Mouse (Mus musculus): ENCODE measurements at regions not wholly inside any gene's neighbourhood (a gene's known extent, or its start where the extent isn't known, plus 50 kb on each side); places are given as distances from the start of the nearest gene placed in this dataset.

GRCm38 (mm10) chr12:47275904-47276303 lies 457.2 kb upstream of the Nova1 start:
- Histone ChIP-seq H3K4me2 (replicated peaks; ENCODE audit: low read depth, low read length) (no peak overlapping the region), H3K4me1 (ENCODE audit: control insufficient read depth, insufficient read depth, low read length) (no peaks in the 10 kb centered on the region), H3K27ac (ENCODE audit: low read depth, low read length) (no peak overlapping the region), H3K9ac (ENCODE audit: low read depth, low read length) (no peak overlapping the region), H3K4me3 (ENCODE audit: low read length) (no peak overlapping the region), H3K36me3 (ENCODE audit: control insufficient read depth, insufficient read depth, low read length) (no peaks in the 10 kb centered on the region), H3K27me3 (ENCODE audit: control insufficient read depth, insufficient read depth, low read length) (no peaks in the 10 kb centered on the region), H3K9me3 (ENCODE audit: control insufficient read depth, low read length) (no peaks in the 10 kb centered on the region)
- 84% methylated on average over 3 of the region's 3 CpGs for WGBS
- ATAC-seq (ENCODE audit: low FRiP score, low TSS enrichment) = no peak

GRCm38 (mm10) chr12:47272309-47272708 lies 453.6 kb upstream of the Nova1 start:
- no peaks in the 10 kb centered on the region for H3K9me3 ChIP-seq (ENCODE audit: control insufficient read depth, low read length)
- H3K36me3 ChIP-seq (ENCODE audit: control insufficient read depth, insufficient read depth, low read length) = no peaks in the 10 kb centered on the region
- no peak overlapping the region for H3K4me3 ChIP-seq (ENCODE audit: low read length)
- WGBS = 91% methylated on average over 2 of the region's 2 CpGs
- ATAC-seq (ENCODE audit: low FRiP score, low TSS enrichment) = no peak
- no peaks in the 10 kb centered on the region for H3K27me3 ChIP-seq (ENCODE audit: control insufficient read depth, insufficient read depth, low read length)
- H3K27ac ChIP-seq (ENCODE audit: low read depth, low read length) = no peak overlapping the region
- H3K4me1 ChIP-seq (ENCODE audit: control insufficient read depth, insufficient read depth, low read length) = no peaks in the 10 kb centered on the region
- H3K4me2 ChIP-seq (replicated peaks; ENCODE audit: low read depth, low read length) = no peak overlapping the region
- H3K9ac ChIP-seq (ENCODE audit: low read depth, low read length) = no peak overlapping the region

GRCm38 (mm10) chr12:47264118-47264517 lies 445.4 kb upstream of the Nova1 start:
- Histone ChIP-seq H3K4me3 (ENCODE audit: low read length) (no peak overlapping the region), H3K36me3 (ENCODE audit: control insufficient read depth, insufficient read depth, low read length) (no peaks in the 10 kb centered on the region), H3K27me3 (ENCODE audit: control insufficient read depth, insufficient read depth, low read length) (no peaks in the 10 kb centered on the region), H3K4me1 (ENCODE audit: control insufficient read depth, insufficient read depth, low read length) (no peaks in the 10 kb centered on the region), H3K9me3 (ENCODE audit: control insufficient read depth, low read length) (no peaks in the 10 kb centered on the region), H3K27ac (ENCODE audit: low read depth, low read length) (no peak overlapping the region), H3K4me2 (replicated peaks; ENCODE audit: low read depth, low read length) (no peak overlapping the region), H3K9ac (ENCODE audit: low read depth, low read length) (no peak overlapping the region)
- 51% methylated on average over 1 of the region's 1 CpGs for WGBS
- ATAC-seq (ENCODE audit: low FRiP score, low TSS enrichment) = no peak

- Histone ChIP-seq H3K4me1 (ENCODE audit: control insufficient read depth, insufficient read depth, low read length) (no peaks in the 10 kb centered on the region), H3K27me3 (ENCODE audit: control insufficient read depth, insufficient read depth, low read length) (no peaks in the 10 kb centered on the region), H3K9me3 (ENCODE audit: control insufficient read depth, low read length) (no peaks in the 10 kb centered on the region), H3K9ac (ENCODE audit: low read depth, low read length) (no peak overlapping the region), H3K36me3 (ENCODE audit: control insufficient read depth, insufficient read depth, low read length) (no peaks in the 10 kb centered on the region), H3K4me2 (replicated peaks; ENCODE audit: low read depth, low read length) (no peak overlapping the region), H3K4me3 (ENCODE audit: low read length) (no peak overlapping the region), H3K27ac (ENCODE audit: low read depth, low read length) (no peak overlapping the region)
- WGBS = 61% methylated on average over 1 of the region's 1 CpGs
- ATAC-seq (ENCODE audit: low FRiP score, low TSS enrichment) = no peak
Observed at GRCm38 (mm10) chr12:47263408-47263807, 444.7 kb upstream of the Nova1 start.

- no peaks in the 10 kb centered on the region for H3K9me3 ChIP-seq (ENCODE audit: control insufficient read depth, low read length)
- H3K4me3 ChIP-seq (ENCODE audit: low read length) = no peak overlapping the region
- H3K4me2 ChIP-seq (replicated peaks; ENCODE audit: low read depth, low read length) = no peak overlapping the region
- no peak for ATAC-seq (ENCODE audit: low FRiP score, low TSS enrichment)
- no peaks in the 10 kb centered on the region for H3K4me1 ChIP-seq (ENCODE audit: control insufficient read depth, insufficient read depth, low read length)
- no peaks in the 10 kb centered on the region for H3K36me3 ChIP-seq (ENCODE audit: control insufficient read depth, insufficient read depth, low read length)
- no peak overlapping the region for H3K27ac ChIP-seq (ENCODE audit: low read depth, low read length)
- H3K27me3 ChIP-seq (ENCODE audit: control insufficient read depth, insufficient read depth, low read length) = no peaks in the 10 kb centered on the region
- no peak overlapping the region for H3K9ac ChIP-seq (ENCODE audit: low read depth, low read length)
Observed at GRCm38 (mm10) chr12:47252306-47252705, 433.6 kb upstream of the Nova1 start.

GRCm38 (mm10) chr12:47243623-47244514 lies 425.1 kb upstream of the Nova1 start:
- H3K4me2 ChIP-seq (replicated peaks; ENCODE audit: low read depth, low read length) = no peak overlapping the region
- H3K4me3 ChIP-seq (ENCODE audit: low read length) = no peak overlapping the region
- ATAC-seq (ENCODE audit: low FRiP score, low TSS enrichment) = no peak
- no peak overlapping the region for H3K27ac ChIP-seq (ENCODE audit: low read depth, low read length)
- no peak overlapping the region for H3K9ac ChIP-seq (ENCODE audit: low read depth, low read length)
- H3K9me3 ChIP-seq (ENCODE audit: control insufficient read depth, low read length) = no peaks in the 10 kb centered on the region
- H3K4me1 ChIP-seq (ENCODE audit: control insufficient read depth, insufficient read depth, low read length) = no peaks in the 10 kb centered on the region
- no peaks in the 10 kb centered on the region for H3K27me3 ChIP-seq (ENCODE audit: control insufficient read depth, insufficient read depth, low read length)
- 82% methylated on average over 3 of the region's 3 CpGs for WGBS
- no peaks in the 10 kb centered on the region for H3K36me3 ChIP-seq (ENCODE audit: control insufficient read depth, insufficient read depth, low read length)

- Histone ChIP-seq H3K9me3 (ENCODE audit: control insufficient read depth, low read length) (no peaks in the 10 kb centered on the region), H3K4me2 (replicated peaks; ENCODE audit: low read depth, low read length) (no peak overlapping the region), H3K36me3 (ENCODE audit: control insufficient read depth, insufficient read depth, low read length) (no peaks in the 10 kb centered on the region), H3K4me3 (ENCODE audit: low read length) (no peak overlapping the region), H3K9ac (ENCODE audit: low read depth, low read length) (no peak overlapping the region), H3K4me1 (ENCODE audit: control insufficient read depth, insufficient read depth, low read length) (no peaks in the 10 kb centered on the region), H3K27me3 (ENCODE audit: control insufficient read depth, insufficient read depth, low read length) (no peaks in the 10 kb centered on the region), H3K27ac (ENCODE audit: low read depth, low read length) (no peak overlapping the region)
- ATAC-seq (ENCODE audit: low FRiP score, low TSS enrichment) = no peak
- 38% methylated on average over 4 of the region's 4 CpGs for WGBS
Observed at GRCm38 (mm10) chr12:47220016-47220415, 401.3 kb upstream of the Nova1 start.

- ATAC-seq (ENCODE audit: low FRiP score, low TSS enrichment) = no peak
- no peaks in the 10 kb centered on the region for H3K36me3 ChIP-seq (ENCODE audit: control insufficient read depth, insufficient read depth, low read length)
- no peaks in the 10 kb centered on the region for H3K27me3 ChIP-seq (ENCODE audit: control insufficient read depth, insufficient read depth, low read length)
- no peak overlapping the region for H3K9ac ChIP-seq (ENCODE audit: low read depth, low read length)
- WGBS = 18% methylated on average over 2 of the region's 2 CpGs
- no peak overlapping the region for H3K4me2 ChIP-seq (replicated peaks; ENCODE audit: low read depth, low read length)
- H3K27ac ChIP-seq (ENCODE audit: low read depth, low read length) = no peak overlapping the region
- no peaks in the 10 kb centered on the region for H3K4me1 ChIP-seq (ENCODE audit: control insufficient read depth, insufficient read depth, low read length)
- no peak overlapping the region for H3K4me3 ChIP-seq (ENCODE audit: low read length)
- H3K9me3 ChIP-seq (ENCODE audit: control insufficient read depth, low read length) = no peaks in the 10 kb centered on the region
Observed at GRCm38 (mm10) chr12:47219340-47219739, 400.6 kb upstream of the Nova1 start.

GRCm38 (mm10) chr12:47211417-47212104 lies 392.8 kb upstream of the Nova1 start:
- no peak for ATAC-seq (ENCODE audit: low FRiP score, low TSS enrichment)
- Histone ChIP-seq H3K4me1 (ENCODE audit: control insufficient read depth, insufficient read depth, low read length) (no peaks in the 10 kb centered on the region), H3K4me3 (ENCODE audit: low read length) (no peak overlapping the region), H3K4me2 (replicated peaks; ENCODE audit: low read depth, low read length) (no peak overlapping the region), H3K27ac (ENCODE audit: low read depth, low read length) (no peak overlapping the region), H3K36me3 (ENCODE audit: control insufficient read depth, insufficient read depth, low read length) (no peaks in the 10 kb centered on the region), H3K9ac (ENCODE audit: low read depth, low read length) (no peak overlapping the region), H3K27me3 (ENCODE audit: control insufficient read depth, insufficient read depth, low read length) (no peaks in the 10 kb centered on the region), H3K9me3 (ENCODE audit: control insufficient read depth, low read length) (no peaks in the 10 kb centered on the region)
- WGBS = 77% methylated on average over 4 of the region's 4 CpGs
